Mouse (Mus musculus) heart, embryonic 11.5 days (tissue): ENCODE measurements around the gene Iqcf6. TPM values are rescaled to one million over a fixed set of nuclear protein-coding genes. Genes with fewer than 3 reads are reported as not detected.
"Not testable (repeated sequence)": the region's sequence is repeated elsewhere in the genome, so short reads cannot be mapped to it uniquely, and the experiment has no call there.

Experiments used
- ATAC-seq: fragments of 200-750 bp; cut with Nextera tagmentation; replicated peaks from 2 replicates; pipeline ENCODE4 v1.8.0; 2017; ENCODE audit warnings: moderate library complexity; ENCODE audit not compliant: insufficient number of reproducible peaks, low FRiP score, low TSS enrichment
- H3K27ac ChIP-seq: fragments of 300-500 bp; sonication (generic); 2 replicates; pipeline ENCODE4 v1.5.1; 2014; ENCODE audit warnings: mild to moderate bottlenecking, low read depth, low read length
- H3K27me3 ChIP-seq: fragments of 300-500 bp; sonication (generic); 2 replicates; pipeline ENCODE4 v1.6.1; 2014; ENCODE audit warnings: mild to moderate bottlenecking, low read length, mixed read lengths; ENCODE audit not compliant: control insufficient read depth, insufficient read depth
- H3K36me3 ChIP-seq: fragments of 300-500 bp; sonication (generic); 2 replicates; pipeline ENCODE4 v1.6.1; 2014; ENCODE audit warnings: mild to moderate bottlenecking, low read length, moderate library complexity, mixed read lengths; ENCODE audit not compliant: control insufficient read depth, insufficient read depth
- H3K4me1 ChIP-seq: fragments of 300-500 bp; sonication (generic); 2 replicates; pipeline ENCODE4 v1.6.1; 2014; ENCODE audit warnings: low read length; ENCODE audit not compliant: control insufficient read depth, insufficient read depth
- H3K4me2 ChIP-seq: fragments of 300-500 bp; sonication (generic); 2 replicates; pipeline ENCODE4 v1.6.1; 2014; ENCODE audit warnings: mild to moderate bottlenecking, moderate library complexity
- H3K4me3 ChIP-seq: fragments of 300-500 bp; sonication (generic); 2 replicates; pipeline ENCODE4 v1.5.1; 2014; ENCODE audit warnings: low read depth, low read length
- H3K9ac ChIP-seq: fragments of 300-500 bp; sonication (generic); 2 replicates; pipeline ENCODE4 v1.6.1; 2014; ENCODE audit warnings: mild to moderate bottlenecking, low read depth, low read length, moderate library complexity
- H3K9me3 ChIP-seq: fragments of 300-500 bp; sonication (generic); replicated peaks from 2 replicates; pipeline ENCODE4 v1.6.1; 2016; ENCODE audit warnings: low read length; ENCODE audit not compliant: control insufficient read depth
- WGBS: fragments of 180-500 bp; shearing (Covaris S2); extraction: QIAGEN DNeasy Blood & Tissue Kit; methylation state at CpG from one replicate; pipeline ENCODE4 v1.1.7; 2014; ENCODE audit not compliant: insufficient replicate concordance; 5-methylcytosine and 5-hydroxymethylcytosine counted together
- polyA plus RNA-seq: library from polyadenylated mRNA; unstranded; fragments of >200 nt; fragmentation: Nextera tagmentation; extraction: Ambion mirVana; gene quantifications from 2 replicates; pipeline ENCODE4 v1.2.1, GENCODE M21; 2014

Iqcf6 gene
- polyA plus RNA-seq, 1 experiment from 2014 or later, result not detected

GRCm38 (mm10) chr9:106613951-106614350 lies 12.4 kb upstream of the Iqcf6 start:
- 68% methylated on average over 2 of the region's 2 CpGs for WGBS
- Histone ChIP-seq H3K4me1 (no peaks in the 10 kb centered on the region), H3K27ac (no peak overlapping the region), H3K27me3 (no peaks in the 10 kb centered on the region), H3K36me3 (no peaks in the 10 kb centered on the region), H3K4me3 (no peak overlapping the region), H3K9me3 (no peaks in the 10 kb centered on the region), H3K4me2 (no peak overlapping the region), H3K9ac (no peak overlapping the region)
- no peak for ATAC-seq

GRCm38 (mm10) chr9:106614616-106615015 lies 11.8 kb upstream of the Iqcf6 start:
- ATAC-seq, result no peak
- H3K9ac ChIP-seq, result no peak overlapping the region
- no peak overlapping the region for H3K4me2 ChIP-seq
- no peak overlapping the region for H3K27ac ChIP-seq
- H3K27me3 ChIP-seq, result no peaks in the 10 kb centered on the region
- no peaks in the 10 kb centered on the region for H3K9me3 ChIP-seq
- WGBS, result 35% methylated on average over 3 of the region's 3 CpGs
- H3K4me1 ChIP-seq, result no peaks in the 10 kb centered on the region
- H3K4me3 ChIP-seq, result no peak overlapping the region
- no peaks in the 10 kb centered on the region for H3K36me3 ChIP-seq

- no peak overlapping the region for H3K27ac ChIP-seq
- no peak for ATAC-seq
- no peak overlapping the region for H3K9ac ChIP-seq
- no peak overlapping the region for H3K4me3 ChIP-seq
- 83% methylated on average over 9 of the region's 9 CpGs for WGBS
- H3K36me3 ChIP-seq, result no peaks in the 10 kb centered on the region
- H3K4me2 ChIP-seq, result no peak overlapping the region
- no peaks in the 10 kb centered on the region for H3K9me3 ChIP-seq
- H3K4me1 ChIP-seq, result no peaks in the 10 kb centered on the region
- H3K27me3 ChIP-seq, result no peaks in the 10 kb centered on the region
Observed at GRCm38 (mm10) chr9:106616306-106616705, 10.1 kb upstream of the Iqcf6 start.

- Histone ChIP-seq H3K4me2 (no peak overlapping the region), H3K27me3 (no peaks in the 10 kb centered on the region), H3K4me3 (no peak overlapping the region), H3K9ac (no peak overlapping the region), H3K9me3 (no peaks in the 10 kb centered on the region), H3K4me1 (no peaks in the 10 kb centered on the region), H3K36me3 (no peaks in the 10 kb centered on the region), H3K27ac (no peak overlapping the region)
- ATAC-seq, result no peak
- 80% methylated on average over 3 of the region's 3 CpGs for WGBS
Observed at GRCm38 (mm10) chr9:106617496-106617895, 8.9 kb upstream of the Iqcf6 start.

GRCm38 (mm10) chr9:106627796-106628195 lies 1.4 kb downstream of the Iqcf6 start:
- not testable (repeated sequence) for H3K27ac ChIP-seq, H3K36me3 ChIP-seq, H3K9ac ChIP-seq, H3K27me3 ChIP-seq, H3K4me1 ChIP-seq, H3K4me3 ChIP-seq, H3K9me3 ChIP-seq, H3K4me2 ChIP-seq
- 0 out of 2 replicates have a peak, but pooled peaks have one; percentile 35 for ATAC-seq
- WGBS, result 16% methylated on average over 8 of the region's 8 CpGs

- H3K27ac ChIP-seq, result no peak overlapping the region
- H3K4me2 ChIP-seq, result no peak overlapping the region
- no peak for ATAC-seq
- no peaks in the 10 kb centered on the region for H3K27me3 ChIP-seq
- no peak overlapping the region for H3K4me3 ChIP-seq
- WGBS, result 57% methylated on average over 5 of the region's 5 CpGs
- no peaks in the 10 kb centered on the region for H3K4me1 ChIP-seq
- no peaks in the 10 kb centered on the region for H3K36me3 ChIP-seq
- no peaks in the 10 kb centered on the region for H3K9me3 ChIP-seq
- H3K9ac ChIP-seq, result no peak overlapping the region
Observed at GRCm38 (mm10) chr9:106632185-106632584, 5.8 kb downstream of the Iqcf6 start.

- Histone ChIP-seq H3K27me3 (no peaks in the 10 kb centered on the region), H3K4me1 (no peaks in the 10 kb centered on the region), H3K27ac (no peak overlapping the region), H3K9me3 (no peaks in the 10 kb centered on the region), H3K36me3 (no peaks in the 10 kb centered on the region), H3K4me2 (no peak overlapping the region), H3K9ac (no peak overlapping the region), H3K4me3 (no peak overlapping the region)
- ATAC-seq, result no peak
- 89% methylated on average over 8 of the region's 8 CpGs for WGBS
Observed at GRCm38 (mm10) chr9:106638154-106638553, 11.8 kb downstream of the Iqcf6 start.

- H3K4me3 ChIP-seq, result no peak overlapping the region
- no peak for ATAC-seq
- H3K9ac ChIP-seq, result no peak overlapping the region
- H3K27ac ChIP-seq, result no peak overlapping the region
- H3K36me3 ChIP-seq, result no peaks in the 10 kb centered on the region
- H3K27me3 ChIP-seq, result peaks cover 2% of the 10 kb centered on the region; the same call in 1 of the 2 replicates
- WGBS, result 34% methylated on average over 5 of the region's 5 CpGs
- H3K9me3 ChIP-seq, result no peaks in the 10 kb centered on the region
- no peaks in the 10 kb centered on the region for H3K4me1 ChIP-seq
- no peak overlapping the region for H3K4me2 ChIP-seq
Observed at GRCm38 (mm10) chr9:106641346-106641745, 15.0 kb downstream of the Iqcf6 start.

GRCm38 (mm10) chr9:106643128-106643527 lies 16.7 kb downstream of the Iqcf6 start:
- no peaks in the 10 kb centered on the region for H3K4me1 ChIP-seq
- ATAC-seq, result no peak
- no peak overlapping the region for H3K27ac ChIP-seq
- WGBS, result 35% methylated on average over 7 of the region's 7 CpGs
- no peak overlapping the region for H3K4me3 ChIP-seq
- H3K9me3 ChIP-seq, result no peaks in the 10 kb centered on the region
- H3K4me2 ChIP-seq, result no peak overlapping the region
- H3K9ac ChIP-seq, result no peak overlapping the region
- H3K36me3 ChIP-seq, result no peaks in the 10 kb centered on the region
- H3K27me3 ChIP-seq, result peaks cover 18% of the 10 kb centered on the region
